Mouse (Mus musculus): ENCODE results near the gene Nprl3. TPM values are rescaled to one million over a fixed set of nuclear protein-coding genes. Genes with fewer than 3 reads are reported as not detected.
"Not testable (repeated sequence)": the region's sequence is repeated elsewhere in the genome, so short reads cannot be mapped to it uniquely, and the experiment has no call there.

Nprl3 gene
- polyA plus RNA-seq, 1 experiment from 2014 or later, result 33.6 TPM

DNA sequence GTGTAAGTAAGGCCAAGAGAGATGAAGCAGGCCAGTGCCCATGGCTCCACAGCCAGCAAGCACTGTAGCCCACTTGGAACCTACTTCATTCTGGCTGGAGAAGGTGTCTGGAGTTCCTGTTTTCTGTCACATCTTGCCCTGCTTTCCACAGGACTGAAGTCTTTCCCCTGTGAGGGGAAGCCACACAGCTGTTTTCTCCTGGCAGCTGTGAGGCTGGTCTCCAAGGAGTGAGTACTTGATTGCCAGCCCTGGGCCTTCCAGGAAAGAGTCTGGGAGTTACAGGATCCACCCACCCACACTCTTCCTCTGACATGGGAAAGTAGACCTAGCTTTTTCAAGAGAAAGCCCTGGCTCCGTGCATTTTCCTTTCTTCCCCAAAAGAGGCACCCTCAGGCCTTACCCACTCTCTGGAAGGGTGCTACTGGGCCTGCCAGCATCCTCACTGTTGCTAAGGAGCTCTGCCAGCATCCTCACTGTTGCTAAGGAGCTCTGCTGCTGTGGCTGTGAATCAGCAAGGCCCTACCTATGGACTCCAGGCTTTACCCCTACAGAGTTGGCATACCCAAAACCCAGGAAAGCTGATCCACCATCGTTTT, 35.4 kb upstream of the Nprl3 start:
- DNase-seq (ENCODE audit: low spot score) (no peak), ATAC-seq (no peak)
- H3K4me1 ChIP-seq (ENCODE audit: insufficient read depth, low read depth, low read length), result no peaks in the 10 kb centered on the region
- WGBS, result 22% methylated on average over 2 of the region's 2 CpGs
- H3K9me3 ChIP-seq (ENCODE audit: low read length), result no peaks in the 10 kb centered on the region
- H3K4me2 ChIP-seq (replicated peaks; ENCODE audit: low read depth, low read length), result no peak overlapping the region
- no peaks in the 10 kb centered on the region for H3K27me3 ChIP-seq (replicated peaks; ENCODE audit: insufficient read depth, low read length)
- no peak overlapping the region for H3K9ac ChIP-seq (replicated peaks; ENCODE audit: low read depth)
- H3K36me3 ChIP-seq (ENCODE audit: insufficient read depth, low read length), result no peaks in the 10 kb centered on the region
- TF ChIP-seq EP300 (IDR thresholded peaks at IDR 0.05) (no peak), CTCF (IDR thresholded peaks at IDR 0.05) (no peak)
- H3K27ac ChIP-seq (ENCODE audit: low read length), result no peak overlapping the region
- no peak overlapping the region for H3K4me3 ChIP-seq (ENCODE audit: low read depth, low read length)

DNA sequence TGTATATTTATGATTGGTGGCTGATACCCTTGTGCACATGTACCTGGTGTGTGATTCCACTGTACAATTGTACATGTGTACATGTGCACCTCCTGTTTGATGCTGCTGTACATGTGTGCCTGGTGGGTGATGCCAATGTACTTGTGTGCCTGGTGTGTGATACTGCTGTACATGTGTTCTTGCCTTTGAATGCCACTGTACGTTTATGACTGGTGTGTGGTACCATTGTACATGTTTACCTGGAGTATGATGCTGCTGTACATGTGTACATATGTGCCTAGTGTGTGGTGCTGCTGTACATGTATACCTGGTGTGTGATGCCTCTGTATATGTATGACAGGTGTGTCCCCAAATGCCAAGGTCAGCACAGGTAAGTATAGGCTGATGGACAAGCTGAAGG, 34.0 kb upstream of the Nprl3 start:
- no peaks in the 10 kb centered on the region for H3K27me3 ChIP-seq (replicated peaks; ENCODE audit: insufficient read depth, low read length)
- no peaks in the 10 kb centered on the region for H3K36me3 ChIP-seq (ENCODE audit: insufficient read depth, low read length)
- TF ChIP-seq CTCF (IDR thresholded peaks at IDR 0.05) (no peak), EP300 (IDR thresholded peaks at IDR 0.05) (no peak)
- H3K27ac ChIP-seq (ENCODE audit: low read length), result no peak overlapping the region
- ATAC-seq, result no peak
- H3K4me2 ChIP-seq (replicated peaks; ENCODE audit: low read depth, low read length), result no peak overlapping the region
- no peak overlapping the region for H3K4me3 ChIP-seq (ENCODE audit: low read depth, low read length)
- H3K9ac ChIP-seq (replicated peaks; ENCODE audit: low read depth), result no peak overlapping the region
- WGBS, result 48% methylated on average over 1 of the region's 1 CpGs
- no peaks in the 10 kb centered on the region for H3K4me1 ChIP-seq (ENCODE audit: insufficient read depth, low read depth, low read length)
- DNase-seq (ENCODE audit: low spot score), result no peak
- no peaks in the 10 kb centered on the region for H3K9me3 ChIP-seq (ENCODE audit: low read length)

DNA sequence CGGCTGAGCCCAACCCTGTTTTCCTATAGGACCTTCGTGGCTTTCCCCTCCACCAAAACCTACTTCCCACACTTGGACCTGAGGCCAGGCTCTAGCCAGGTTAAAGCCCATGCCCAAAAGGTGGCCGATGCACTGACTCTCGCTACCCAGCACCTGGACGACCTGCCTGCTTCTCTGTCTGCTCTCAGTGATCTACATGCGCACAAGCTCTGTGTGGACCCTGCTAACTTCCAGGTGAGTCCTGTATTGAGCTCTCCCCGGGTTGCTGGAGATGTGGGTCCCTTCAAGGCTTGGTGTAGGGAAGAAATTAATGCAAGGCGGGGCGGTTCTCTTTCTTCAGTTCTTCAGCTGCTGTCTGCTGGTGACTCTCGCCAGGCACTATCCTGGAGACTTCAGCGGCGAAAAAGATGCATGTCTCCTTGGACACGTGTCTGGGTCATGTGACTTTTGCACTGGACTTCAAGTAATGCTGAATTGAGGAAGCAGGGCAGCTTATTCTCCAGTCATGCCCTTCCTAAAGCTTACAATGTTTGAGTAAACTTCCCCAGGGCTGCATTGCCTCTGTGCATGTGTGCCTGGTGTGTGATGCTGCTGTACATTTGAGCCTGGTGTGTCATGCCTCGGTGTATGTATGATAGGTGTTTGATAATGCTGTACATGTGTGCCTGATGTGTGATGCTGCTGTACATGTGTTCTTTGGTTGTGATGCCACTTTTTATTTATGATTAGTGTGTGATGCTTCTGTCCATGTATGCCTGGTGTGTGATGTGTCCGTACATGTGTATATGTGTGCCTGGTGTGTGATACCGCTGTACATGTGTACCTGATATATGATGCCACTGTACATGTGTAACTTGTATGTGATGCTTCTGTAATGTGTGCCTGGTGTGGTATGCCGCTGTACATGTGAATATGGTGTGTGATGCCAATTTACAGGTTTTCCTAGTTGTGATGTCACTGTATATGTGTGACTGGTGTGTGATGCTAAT, 33.1 kb upstream of the Nprl3 start:
- DNase-seq (ENCODE audit: low spot score), result no peak
- Histone ChIP-seq H3K36me3 (ENCODE audit: insufficient read depth, low read length) (no peaks in the 10 kb centered on the region), H3K4me2 (replicated peaks; ENCODE audit: low read depth, low read length) (no peak overlapping the region), H3K27ac (ENCODE audit: low read length) (no peak overlapping the region), H3K27me3 (replicated peaks; ENCODE audit: insufficient read depth, low read length) (no peaks in the 10 kb centered on the region), H3K9me3 (ENCODE audit: low read length) (no peaks in the 10 kb centered on the region), H3K4me1 (ENCODE audit: insufficient read depth, low read depth, low read length) (no peaks in the 10 kb centered on the region), H3K9ac (replicated peaks; ENCODE audit: low read depth) (no peak overlapping the region), H3K4me3 (ENCODE audit: low read depth, low read length) (no peak overlapping the region)
- no peak for TF ChIP-seq EP300 (IDR thresholded peaks at IDR 0.05)
- TF ChIP-seq CTCF (IDR thresholded peaks at IDR 0.05), result no peak
- 0 out of 2 replicates have a peak, but pooled peaks have one; percentile 1 for ATAC-seq
- WGBS, result 53% methylated on average over 14 of the region's 17 CpGs

DNA sequence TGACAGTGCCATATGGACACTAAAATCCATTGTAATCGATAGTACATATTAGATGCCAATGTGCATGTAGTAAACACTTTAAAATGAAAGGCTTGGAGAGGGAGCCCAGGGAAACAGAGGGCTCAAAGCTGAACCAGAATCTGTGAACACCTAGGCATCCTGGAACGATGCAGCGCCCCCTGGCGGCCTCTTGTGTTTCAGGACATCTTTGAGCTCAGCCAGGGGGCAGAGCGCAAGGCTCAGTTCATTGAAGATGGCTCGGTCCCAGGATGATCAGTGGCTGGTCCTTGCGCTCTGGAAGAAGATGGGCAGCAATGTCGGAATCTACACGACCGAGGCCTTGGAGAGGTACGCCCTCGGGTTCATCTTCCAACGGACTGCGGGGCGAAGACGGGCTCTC, 32.4 kb upstream of the Nprl3 start, which contains the start of gene Hbq1a:
Gene Hbq1a, plus strand, starts transcription at position 205 of the 400 bp plus-strand sequence.
- ATAC-seq (peak; percentile 28), DNase-seq (ENCODE audit: low spot score) (peak; percentile 15)
- H3K9ac ChIP-seq (replicated peaks; ENCODE audit: low read depth); H3K4me1 ChIP-seq (ENCODE audit: insufficient read depth, low read depth, low read length); H3K4me2 ChIP-seq (replicated peaks; ENCODE audit: low read depth, low read length); H3K27me3 ChIP-seq (replicated peaks; ENCODE audit: insufficient read depth, low read length); H3K27ac ChIP-seq (ENCODE audit: low read length); H3K4me3 ChIP-seq (ENCODE audit: low read depth, low read length); H3K36me3 ChIP-seq (ENCODE audit: insufficient read depth, low read length); H3K9me3 ChIP-seq (ENCODE audit: low read length): not testable (repeated sequence)
- peak; percentile 83 for TF ChIP-seq CTCF (IDR thresholded peaks at IDR 0.05)
- 6% methylated on average over 16 of the region's 16 CpGs for WGBS

DNA sequence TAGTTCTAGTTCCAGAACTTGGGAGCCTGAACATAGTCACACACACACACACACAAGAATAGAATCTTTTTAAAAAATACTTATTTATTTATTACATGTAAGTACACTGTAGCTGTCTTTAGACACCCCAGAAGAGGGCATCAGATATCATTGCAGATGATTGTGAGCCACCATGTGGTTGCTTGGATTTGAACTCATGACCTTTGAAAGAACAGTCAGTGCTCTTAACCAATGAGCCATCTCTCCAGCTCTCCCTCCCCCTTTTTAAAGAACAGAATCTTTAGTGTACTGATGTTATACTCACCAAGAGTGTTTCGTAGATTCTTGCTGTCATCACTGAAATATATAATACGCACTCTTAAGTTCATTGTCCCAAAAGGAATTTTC, 31.0 kb upstream of the Nprl3 start:
- Histone ChIP-seq H3K36me3 (ENCODE audit: insufficient read depth, low read length) (no peaks in the 10 kb centered on the region), H3K4me3 (ENCODE audit: low read depth, low read length) (no peak overlapping the region), H3K4me2 (replicated peaks; ENCODE audit: low read depth, low read length) (no peak overlapping the region), H3K27ac (ENCODE audit: low read length) (no peak overlapping the region), H3K4me1 (ENCODE audit: insufficient read depth, low read depth, low read length) (no peaks in the 10 kb centered on the region), H3K27me3 (replicated peaks; ENCODE audit: insufficient read depth, low read length) (no peaks in the 10 kb centered on the region), H3K9me3 (ENCODE audit: low read length) (no peaks in the 10 kb centered on the region), H3K9ac (replicated peaks; ENCODE audit: low read depth) (no peak overlapping the region)
- TF ChIP-seq CTCF (IDR thresholded peaks at IDR 0.05), result no peak
- no peak for TF ChIP-seq EP300 (IDR thresholded peaks at IDR 0.05)
- no peak for DNase-seq (ENCODE audit: low spot score)
- no peak for ATAC-seq
- 93% methylated on average over 2 of the region's 2 CpGs for WGBS

DNA sequence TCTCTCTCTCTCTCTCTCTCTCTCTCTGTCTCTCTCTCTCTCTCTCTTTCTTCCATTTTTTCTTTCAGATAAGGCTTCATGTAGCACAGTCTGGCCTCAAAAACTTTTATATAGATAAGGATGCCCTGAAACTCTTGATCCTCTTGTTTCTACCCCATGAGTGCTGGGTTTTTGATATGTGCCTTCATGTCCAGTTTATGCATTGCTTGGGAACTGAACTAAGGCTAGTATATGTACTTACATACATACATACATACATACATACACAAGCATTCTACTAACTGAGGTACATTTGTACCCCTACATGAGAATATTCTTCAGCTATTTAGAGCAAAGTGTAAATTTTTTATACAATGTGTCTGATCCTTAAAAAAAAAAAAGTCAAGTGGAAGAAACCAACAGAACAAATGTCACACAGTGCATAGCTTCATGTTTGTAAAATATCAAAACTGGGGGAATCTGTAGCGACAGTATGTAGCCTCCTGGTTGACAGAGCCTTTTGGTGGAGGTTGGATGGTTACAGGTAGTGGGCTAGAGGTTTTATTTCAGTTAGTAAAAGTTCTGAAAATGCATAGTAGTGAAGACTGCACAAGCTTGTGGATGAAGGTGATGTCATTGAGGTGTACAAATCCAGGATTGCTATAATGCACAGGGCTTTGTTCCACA, 30.5 kb upstream of the Nprl3 start:
- Histone ChIP-seq H3K4me3 (ENCODE audit: low read depth, low read length) (no peak overlapping the region), H3K27ac (ENCODE audit: low read length) (no peak overlapping the region), H3K9ac (replicated peaks; ENCODE audit: low read depth) (no peak overlapping the region), H3K4me2 (replicated peaks; ENCODE audit: low read depth, low read length) (no peak overlapping the region), H3K9me3 (ENCODE audit: low read length) (no peaks in the 10 kb centered on the region), H3K4me1 (ENCODE audit: insufficient read depth, low read depth, low read length) (no peaks in the 10 kb centered on the region), H3K27me3 (replicated peaks; ENCODE audit: insufficient read depth, low read length) (no peaks in the 10 kb centered on the region), H3K36me3 (ENCODE audit: insufficient read depth, low read length) (no peaks in the 10 kb centered on the region)
- ATAC-seq, result no peak
- 85% methylated on average over 1 of the region's 1 CpGs for WGBS
- TF ChIP-seq CTCF (IDR thresholded peaks at IDR 0.05) (no peak), EP300 (IDR thresholded peaks at IDR 0.05) (no peak)
- no peak for DNase-seq (ENCODE audit: low spot score)

- not testable (repeated sequence) for ATAC-seq; H3K27ac ChIP-seq (ENCODE audit: low read length); H3K9me3 ChIP-seq (ENCODE audit: low read length); H3K36me3 ChIP-seq (ENCODE audit: insufficient read depth, low read length); H3K27me3 ChIP-seq (replicated peaks; ENCODE audit: insufficient read depth, low read length); DNase-seq (ENCODE audit: low spot score); H3K9ac ChIP-seq (replicated peaks; ENCODE audit: low read depth); H3K4me1 ChIP-seq (ENCODE audit: insufficient read depth, low read depth, low read length); H3K4me3 ChIP-seq (ENCODE audit: low read depth, low read length); H3K4me2 ChIP-seq (replicated peaks; ENCODE audit: low read depth, low read length)
- 11% methylated on average over 2 of the region's 2 CpGs for WGBS
These were observed 29.9 kb upstream of the Nprl3 start for GRCm38 (mm10) chr11:32297417-32297816.

DNA sequence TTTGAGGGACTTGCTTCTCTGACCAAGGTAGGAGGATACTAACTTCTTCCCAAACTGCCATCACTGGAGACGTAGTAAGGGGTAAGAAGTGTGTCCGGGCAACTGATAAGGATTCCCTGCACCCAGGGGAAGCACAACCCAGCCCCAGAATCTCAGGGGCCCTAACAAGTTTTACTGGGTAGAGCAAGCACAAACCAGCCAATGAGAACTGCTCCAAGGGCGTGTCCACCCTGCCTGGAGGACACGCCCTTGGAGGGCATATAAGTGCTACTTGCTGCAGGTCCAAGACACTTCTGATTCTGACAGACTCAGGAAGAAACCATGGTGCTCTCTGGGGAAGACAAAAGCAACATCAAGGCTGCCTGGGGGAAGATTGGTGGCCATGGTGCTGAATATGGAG, 28.7 kb upstream of the Nprl3 start, which contains the start of gene Hba-a2:
Gene Hba-a2, plus strand, starts transcription at position 287 of the 400 bp plus-strand sequence.
- H3K4me1 ChIP-seq (ENCODE audit: insufficient read depth, low read depth, low read length); H3K4me3 ChIP-seq (ENCODE audit: low read depth, low read length); H3K27me3 ChIP-seq (replicated peaks; ENCODE audit: insufficient read depth, low read length); H3K9me3 ChIP-seq (ENCODE audit: low read length); H3K27ac ChIP-seq (ENCODE audit: low read length); H3K4me2 ChIP-seq (replicated peaks; ENCODE audit: low read depth, low read length); DNase-seq (ENCODE audit: low spot score); H3K9ac ChIP-seq (replicated peaks; ENCODE audit: low read depth); H3K36me3 ChIP-seq (ENCODE audit: insufficient read depth, low read length): not testable (repeated sequence)
- no CpG with 5 or more reads among the region's 4 CpGs for WGBS
- peak; percentile 75 for ATAC-seq
